Mouse (Mus musculus) G1E-ER4 (cell line): Measurements from ENCODE around the gene Tef. TPM values are rescaled to one million over a fixed set of nuclear protein-coding genes. Genes with fewer than 3 reads are reported as not detected.

ENCODE experiments used
- GATA1 ChIP-seq: IDR thresholded peaks from one replicate; pipeline ENCODE4 v1.8.0; 2012; ENCODE audit warnings: low read length, inconsistent platforms
- polyA plus RNA-seq: library from polyadenylated mRNA; stranded (reverse); fragments of >175 nt; gene quantifications from 2 replicates; pipeline ENCODE4 v1.2.3, GENCODE M21; 2012

Gene Tef
- polyA plus RNA-seq, 1 experiment: 53.4 TPM

GRCm38 (mm10) chr15:81784762-81785161, 17.5 kb upstream of the Tef start:
- TF ChIP-seq GATA1: no peak

DNA sequence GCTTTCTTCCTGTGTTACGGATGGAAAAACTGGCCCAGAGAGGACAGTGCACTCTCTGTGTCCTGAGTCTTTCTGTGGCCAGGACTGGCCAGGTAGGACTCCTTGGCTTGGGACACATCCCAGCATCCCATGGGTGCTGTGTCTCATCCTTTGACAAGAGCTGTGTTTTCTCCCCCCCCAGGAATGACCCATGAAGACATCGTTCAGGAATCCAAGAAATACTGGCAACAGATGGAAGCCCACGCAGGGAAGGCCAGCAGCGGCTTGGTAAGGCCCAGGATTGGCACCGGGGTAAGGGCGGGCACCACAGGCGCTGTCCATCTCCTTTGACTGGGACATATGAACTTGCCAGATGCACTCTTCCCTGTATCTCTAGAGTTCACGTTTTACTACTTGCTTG, 16.5 kb upstream of the Tef start:
- TF ChIP-seq GATA1: no peak

DNA sequence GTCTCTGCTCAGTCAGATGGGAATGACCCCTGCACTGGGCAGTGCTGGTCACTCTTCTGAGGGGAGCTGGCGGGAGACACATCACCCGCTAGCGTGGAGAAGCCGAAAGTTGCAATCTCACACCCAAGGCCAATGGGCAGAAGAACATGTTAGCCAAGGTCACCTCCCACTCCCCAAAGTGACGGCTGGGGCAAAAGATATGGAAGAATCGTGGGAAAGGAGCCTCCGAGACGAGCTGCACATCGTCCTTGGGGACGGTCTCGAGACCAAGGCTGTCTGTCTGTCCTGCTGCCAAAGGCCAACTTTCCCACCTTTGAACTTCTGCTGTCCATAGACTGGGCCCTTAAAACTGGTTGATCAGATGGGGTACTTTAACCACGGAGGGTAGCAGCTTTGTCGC, 14.7 kb upstream of the Tef start:
- no peak for TF ChIP-seq GATA1

- no peak for TF ChIP-seq GATA1
Measured at GRCm38 (mm10) chr15:81792444-81792843, 9.8 kb upstream of the Tef start.

DNA sequence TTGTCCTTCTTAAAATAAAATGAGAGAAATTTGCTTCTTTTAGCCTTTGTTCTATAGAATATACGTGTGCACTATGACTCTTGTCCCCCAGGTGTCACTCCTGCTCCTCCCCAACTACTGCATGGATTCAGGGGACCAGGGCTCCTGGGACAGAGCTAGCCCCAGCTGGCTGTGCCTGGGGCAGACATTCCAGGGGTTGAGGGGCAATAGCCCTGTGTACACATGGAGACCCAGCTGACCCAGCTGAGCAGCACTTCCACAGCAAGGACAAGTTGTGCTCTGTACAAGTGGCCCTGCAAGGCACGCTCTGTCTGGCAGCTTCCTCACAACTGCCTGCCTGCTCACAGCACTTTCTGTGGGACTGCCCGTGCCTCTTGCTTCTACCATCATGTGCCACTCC, 6.0 kb upstream of the Tef start:
- TF ChIP-seq GATA1: no peak

DNA sequence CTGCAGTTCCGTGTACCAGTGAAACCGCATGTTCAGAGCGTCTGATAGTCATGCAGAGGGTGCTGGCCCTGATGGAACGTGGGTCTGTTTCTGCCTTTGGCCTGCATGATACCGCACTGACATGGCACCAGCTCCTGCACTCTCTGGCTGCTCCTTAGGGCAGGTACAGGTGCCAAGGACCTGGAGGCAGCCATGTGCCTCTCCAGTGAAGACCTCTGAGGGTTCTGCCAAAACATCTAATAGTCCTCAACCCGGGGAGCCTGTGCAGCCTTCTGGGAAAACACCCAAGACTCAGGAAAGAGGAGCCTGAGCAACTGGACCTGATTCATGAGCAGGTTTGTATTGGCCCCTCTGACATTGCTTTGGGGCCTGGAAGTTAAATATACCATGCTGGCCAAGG, 4.4 kb upstream of the Tef start:
- TF ChIP-seq GATA1: no peak

- no peak for TF ChIP-seq GATA1
Measured at GRCm38 (mm10) chr15:81798421-81798820, 3.8 kb upstream of the Tef start.

DNA sequence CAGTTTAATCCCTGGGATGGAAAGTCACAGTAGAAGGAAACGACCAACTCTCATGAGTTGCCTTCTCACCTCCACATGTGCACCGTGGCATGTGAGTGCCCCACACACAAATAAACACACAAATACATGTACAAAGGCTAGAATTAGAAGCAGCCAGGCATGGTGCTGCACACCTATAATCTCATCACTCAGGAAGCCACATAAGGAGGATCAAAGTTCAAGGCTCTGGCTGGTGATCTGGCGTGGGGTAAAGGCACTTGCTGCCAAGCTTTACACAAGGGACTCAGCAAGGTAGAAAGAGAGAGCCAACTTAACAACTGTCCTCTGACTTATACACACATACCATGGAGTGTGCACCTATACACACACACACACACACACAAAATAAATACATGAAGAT, 1.8 kb upstream of the Tef start:
- TF ChIP-seq GATA1: no peak

DNA sequence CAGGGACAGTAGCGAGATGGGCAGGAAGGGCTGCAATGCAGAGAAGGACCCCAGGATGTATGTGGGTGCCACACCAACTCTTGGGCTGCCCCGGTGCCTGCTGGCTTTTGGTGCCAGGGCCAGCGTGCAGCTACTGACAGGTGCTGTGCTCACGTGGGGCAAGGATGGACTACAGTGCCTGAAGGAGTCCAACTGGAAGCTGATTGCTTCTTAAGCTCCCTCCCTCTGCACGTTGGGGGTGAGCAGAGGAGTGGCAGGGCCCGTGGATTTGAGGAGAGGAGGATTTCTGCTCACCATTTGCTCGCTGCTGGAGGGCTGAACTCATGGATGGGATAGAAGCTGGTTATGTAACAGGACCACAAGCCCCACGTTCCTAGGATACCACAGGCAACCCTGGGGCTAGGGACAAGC, 725 bp downstream of the Tef start:
- no peak for TF ChIP-seq GATA1

GRCm38 (mm10) chr15:81803425-81803951, 1.3 kb downstream of the Tef start:
- no peak for TF ChIP-seq GATA1

GRCm38 (mm10) chr15:81804172-81804571, 2.0 kb downstream of the Tef start:
- TF ChIP-seq GATA1: no peak

- TF ChIP-seq GATA1: no peak
Measured at GRCm38 (mm10) chr15:81804883-81805282, 2.7 kb downstream of the Tef start.

- no peak for TF ChIP-seq GATA1
Measured at GRCm38 (mm10) chr15:81805624-81806023, 3.4 kb downstream of the Tef start.

DNA sequence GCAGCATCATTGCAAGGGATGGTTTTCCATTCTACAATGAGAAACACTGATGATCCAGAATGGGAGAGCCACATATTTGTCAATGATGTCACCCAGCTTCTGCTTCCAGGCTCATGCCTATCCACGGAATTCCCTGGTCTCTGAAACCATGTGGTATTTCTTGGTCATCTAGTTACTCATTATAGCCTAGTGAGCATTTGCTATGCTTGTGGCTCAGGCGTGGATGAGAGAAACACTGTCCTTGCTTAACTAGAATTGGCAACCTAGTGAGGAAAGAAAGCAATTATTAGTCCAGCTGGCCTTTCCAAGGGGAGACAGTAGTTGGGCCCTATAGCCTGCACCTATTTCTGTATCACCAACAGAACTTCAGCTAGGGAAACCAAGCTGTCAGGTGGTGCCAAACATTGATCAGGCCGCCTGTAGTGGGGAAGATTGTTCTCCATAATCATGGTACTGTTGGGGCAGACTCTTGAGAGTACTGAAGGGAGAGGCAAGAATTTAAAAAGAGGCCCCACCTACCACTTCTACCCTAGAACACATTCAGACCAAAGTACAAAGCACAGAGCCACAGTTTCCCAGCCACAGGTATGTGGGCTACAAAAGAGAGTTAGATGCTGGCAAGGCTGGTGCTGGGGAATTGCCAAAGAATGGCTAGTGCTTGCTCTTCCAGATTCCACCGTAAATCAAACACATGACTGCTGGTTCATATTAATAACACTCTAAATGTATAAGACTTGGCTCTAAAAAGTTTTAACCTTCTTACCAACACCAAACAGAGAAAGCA, 4.6 kb downstream of the Tef start:
- TF ChIP-seq GATA1: no peak

DNA sequence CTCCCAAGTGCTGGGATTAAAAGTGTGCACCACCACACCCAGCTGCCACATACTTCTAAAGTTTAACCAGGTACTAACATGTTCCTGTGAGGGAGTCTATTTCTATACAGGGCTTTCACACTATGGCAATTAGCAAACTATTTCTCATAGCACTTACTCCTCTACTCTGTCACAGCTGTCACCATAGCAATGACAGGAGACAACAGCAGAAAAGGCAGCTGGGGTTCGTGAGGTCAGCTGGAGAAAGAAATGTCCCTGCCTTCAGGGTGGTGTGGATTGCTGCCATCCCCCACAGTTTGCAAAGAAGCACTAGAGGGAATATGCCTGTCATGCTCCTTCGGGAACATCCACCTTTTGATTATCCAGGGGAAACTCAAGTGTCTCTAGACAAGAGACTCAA, 6.6 kb downstream of the Tef start:
- TF ChIP-seq GATA1: no peak

- TF ChIP-seq GATA1: no peak
Measured at GRCm38 (mm10) chr15:81809550-81809949, 7.3 kb downstream of the Tef start.

DNA sequence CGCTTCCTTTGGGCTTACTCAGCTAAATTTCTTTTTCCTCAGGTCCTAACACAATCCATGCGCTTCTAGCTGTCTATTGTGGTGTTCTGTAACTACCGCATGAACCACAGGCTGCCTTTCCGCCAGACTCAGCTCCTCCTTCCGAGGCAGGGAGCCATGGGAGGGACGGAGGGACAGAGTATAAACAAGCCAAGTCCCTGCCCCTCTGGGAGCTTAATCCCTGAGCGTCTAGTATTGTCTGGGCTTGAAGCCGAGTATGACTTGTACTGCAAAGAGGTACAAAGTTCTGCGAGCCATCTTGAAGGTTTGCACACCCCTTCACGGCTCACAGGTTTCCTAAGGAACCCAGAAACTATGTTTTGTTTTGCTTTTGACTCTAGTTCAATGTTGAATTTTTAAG, 7.9 kb downstream of the Tef start:
- no peak for TF ChIP-seq GATA1
